Mouse (Mus musculus): ENCODE results near the gene Shcbp1l. TPM values are rescaled to one million over a fixed set of nuclear protein-coding genes. Genes with fewer than 3 reads are reported as not detected.

The Shcbp1l gene
- polyA plus RNA-seq, 1 experiment from 2014 or later, result 0.63 TPM

Other genes with a start within 250 kb of the Shcbp1l start
- gene Lamc2, start 238.7 kb upstream of the Shcbp1l start, polyA plus RNA-seq (2015; fragmentation: Nextera tagmentation; extraction: Ambion mirVana), result 2.5 and 2.6 TPM in 2 replicates
- 15.4 and 19.1 TPM in 2 replicates for gene Lamc1, start 92.4 kb upstream of the Shcbp1l start, polyA plus RNA-seq (2015; fragmentation: Nextera tagmentation; extraction: Ambion mirVana)
- gene Dhx9, start 62.5 kb downstream of the Shcbp1l start, polyA plus RNA-seq (2015; fragmentation: Nextera tagmentation; extraction: Ambion mirVana), result 17.0 and 22.2 TPM in 2 replicates
- gene Npl, start 124.9 kb downstream of the Shcbp1l start, polyA plus RNA-seq (2015; fragmentation: Nextera tagmentation; extraction: Ambion mirVana), result 15.4 and 17.4 TPM in 2 replicates
- gene Rgs8, start 227.9 kb downstream of the Shcbp1l start, polyA plus RNA-seq (2015; fragmentation: Nextera tagmentation; extraction: Ambion mirVana), result 18.8 and 22.9 TPM in 2 replicates

Measured in hindbrain, embryonic 16.5 days (tissue).